Mouse (Mus musculus): ENCODE results near the gene Stk4. TPM values are rescaled to one million over a fixed set of nuclear protein-coding genes. Genes with fewer than 3 reads are reported as not detected.

The Stk4 gene
- total RNA-seq, 2 experiments from 2014 or later = 44.7 to 47.0 TPM

GRCm38 (mm10) chr2:164079488-164079887 is 9.4 kb downstream of the Stk4 start:
- no peak for DNase-seq (ENCODE audit: low spot score in 2 of 2)

- no peak for DNase-seq (ENCODE audit: low spot score in 2 of 2)
Measured at GRCm38 (mm10) chr2:164081577-164081976, 11.5 kb downstream of the Stk4 start.

GRCm38 (mm10) chr2:164082175-164082574 is 12.1 kb downstream of the Stk4 start:
- no peak for DNase-seq (ENCODE audit: low spot score in 2 of 2)

- no peak for DNase-seq (ENCODE audit: low spot score in 2 of 2)
Measured at GRCm38 (mm10) chr2:164083609-164084341, 13.7 kb downstream of the Stk4 start.

GRCm38 (mm10) chr2:164084342-164084700 is 14.2 kb downstream of the Stk4 start:
- no peak for DNase-seq (ENCODE audit: low spot score in 2 of 2)

GRCm38 (mm10) chr2:164087416-164088017 is 17.4 kb downstream of the Stk4 start:
- DNase-seq (ENCODE audit: low spot score in 2 of 2) = no peak

- peak in 1 of 2 experiments; percentile 54 for DNase-seq (ENCODE audit: low spot score in 2 of 2)
Measured at GRCm38 (mm10) chr2:164089508-164089907, 19.4 kb downstream of the Stk4 start.

- no peak for DNase-seq (ENCODE audit: low spot score in 2 of 2)
Measured at GRCm38 (mm10) chr2:164094152-164094551, 24.0 kb downstream of the Stk4 start.

- peak in 1 of 2 experiments; percentile 46 for DNase-seq (ENCODE audit: low spot score in 2 of 2)
Measured at GRCm38 (mm10) chr2:164098603-164099250, 28.6 kb downstream of the Stk4 start.

- no peak for DNase-seq (ENCODE audit: low spot score in 2 of 2)
Measured at GRCm38 (mm10) chr2:164101936-164102335, 31.8 kb downstream of the Stk4 start.

GRCm38 (mm10) chr2:164102366-164102765 is 32.2 kb downstream of the Stk4 start:
- no peak for DNase-seq (ENCODE audit: low spot score in 2 of 2)

GRCm38 (mm10) chr2:164103501-164103900 is 33.4 kb downstream of the Stk4 start:
- peak; percentile 43 to 80 for DNase-seq (ENCODE audit: low spot score in 2 of 2)

- DNase-seq (ENCODE audit: low spot score in 2 of 2) = peak; percentile 39 to 73
Measured at GRCm38 (mm10) chr2:164106287-164107035, 36.3 kb downstream of the Stk4 start.

GRCm38 (mm10) chr2:164107125-164107874 is 37.2 kb downstream of the Stk4 start:
- no peak for DNase-seq (ENCODE audit: low spot score in 2 of 2)

- DNase-seq (ENCODE audit: low spot score in 2 of 2) = no peak
Measured at GRCm38 (mm10) chr2:164108501-164108900, 38.4 kb downstream of the Stk4 start.

- DNase-seq (ENCODE audit: low spot score in 2 of 2) = no peak
Measured at GRCm38 (mm10) chr2:164111546-164111945, 41.4 kb downstream of the Stk4 start.

- DNase-seq (ENCODE audit: low spot score in 2 of 2) = no peak
Measured at GRCm38 (mm10) chr2:164114051-164114450, 43.9 kb downstream of the Stk4 start.

- DNase-seq (ENCODE audit: low spot score in 2 of 2) = no peak
Measured at GRCm38 (mm10) chr2:164115531-164115930, 45.4 kb downstream of the Stk4 start.

GRCm38 (mm10) chr2:164119503-164119902 is 49.4 kb downstream of the Stk4 start:
- no peak for DNase-seq (ENCODE audit: low spot score in 2 of 2)

- no peak for DNase-seq (ENCODE audit: low spot score in 2 of 2)
Measured at GRCm38 (mm10) chr2:164123169-164123766, 53.1 kb downstream of the Stk4 start.
